Mouse (Mus musculus) megakaryocyte, embryonic 14.5 days (primary cell): ENCODE data around the gene Erg. TPM values are rescaled to one million over a fixed set of nuclear protein-coding genes. Genes with fewer than 3 reads are reported as not detected.

Source experiments
- H3K27me3 ChIP-seq: replicated peaks from 2 replicates; pipeline ENCODE3; 2012; ENCODE audit warnings: inconsistent platforms
- H3K36me3 ChIP-seq: replicated peaks from 2 replicates; pipeline ENCODE3; 2012; ENCODE audit warnings: low read length, inconsistent platforms, mixed read lengths
- H3K4me1 ChIP-seq: 2 replicates; pipeline ENCODE4 v1.6.1; 2012; ENCODE audit warnings: inconsistent platforms
- H3K4me3 ChIP-seq: replicated peaks from 2 replicates; pipeline ENCODE3; 2012; ENCODE audit warnings: moderate library complexity, mild to moderate bottlenecking, inconsistent platforms
- H3K9me3 ChIP-seq: 2 replicates; pipeline ENCODE4 v1.6.1; 2012; ENCODE audit warnings: inconsistent platforms
- FLI1 ChIP-seq: IDR thresholded peaks from 2 replicates; pipeline ENCODE4 v1.6.1; 2012; ENCODE audit warnings: low read length, inconsistent platforms, mixed read lengths
- GATA1 ChIP-seq: IDR thresholded peaks from 3 replicates; pipeline ENCODE4 v1.6.1; 2012; ENCODE audit warnings: mixed read lengths, low read length, inconsistent platforms, borderline replicate concordance
- polyA plus RNA-seq: library from polyadenylated mRNA; stranded (reverse); fragments of >175 nt; gene quantifications from 2 replicates; pipeline ENCODE4 v1.2.3, GENCODE M21; 2012; ENCODE audit warnings: low replicate concordance; ENCODE audit not compliant: insufficient read depth

The Erg gene
- polyA plus RNA-seq, 1 experiment, result 3.9 TPM

- H3K27me3 ChIP-seq, result peaks cover 44% of the 10 kb centered on the region
- no peaks in the 10 kb centered on the region for H3K36me3 ChIP-seq
- no peak for TF ChIP-seq FLI1
- no peak for TF ChIP-seq GATA1
- H3K4me1 ChIP-seq, result peaks cover 6% of the 10 kb centered on the region; the same call in 1 of the 2 replicates
- peaks cover 4% of the 10 kb centered on the region for H3K9me3 ChIP-seq
- peak overlapping the region; percentile 46 for H3K4me3 ChIP-seq
Observed at GRCm38 (mm10) chr16:95611982-95612746, 25.8 kb upstream of the Erg start.

GRCm38 (mm10) chr16:95608624-95609023 lies 22.2 kb upstream of the Erg start:
- H3K4me1 ChIP-seq, result peaks cover 6% of the 10 kb centered on the region; the same call in 1 of the 2 replicates
- no peaks in the 10 kb centered on the region for H3K36me3 ChIP-seq
- no peaks in the 10 kb centered on the region for H3K9me3 ChIP-seq
- H3K27me3 ChIP-seq, result peaks cover 54% of the 10 kb centered on the region
- no peak overlapping the region for H3K4me3 ChIP-seq
- TF ChIP-seq FLI1 (no peak), GATA1 (no peak)

- H3K9me3 ChIP-seq, result no peaks in the 10 kb centered on the region
- peaks cover 38% of the 10 kb centered on the region for H3K27me3 ChIP-seq
- no peaks in the 10 kb centered on the region for H3K4me1 ChIP-seq
- no peaks in the 10 kb centered on the region for H3K36me3 ChIP-seq
- no peak overlapping the region for H3K4me3 ChIP-seq
- no peak for TF ChIP-seq GATA1
- no peak for TF ChIP-seq FLI1
Observed at GRCm38 (mm10) chr16:95605304-95605703, 18.9 kb upstream of the Erg start.

GRCm38 (mm10) chr16:95602504-95602903 lies 16.1 kb upstream of the Erg start:
- TF ChIP-seq FLI1 (no peak), GATA1 (no peak)
- Histone ChIP-seq H3K4me1 (no peaks in the 10 kb centered on the region), H3K9me3 (no peaks in the 10 kb centered on the region), H3K4me3 (no peak overlapping the region), H3K36me3 (no peaks in the 10 kb centered on the region), H3K27me3 (peaks cover 31% of the 10 kb centered on the region)

- peaks cover 26% of the 10 kb centered on the region for H3K27me3 ChIP-seq
- H3K4me3 ChIP-seq, result no peak overlapping the region
- H3K36me3 ChIP-seq, result no peaks in the 10 kb centered on the region
- TF ChIP-seq FLI1 (no peak), GATA1 (no peak)
- H3K4me1 ChIP-seq, result no peaks in the 10 kb centered on the region
- H3K9me3 ChIP-seq, result no peaks in the 10 kb centered on the region
Observed at GRCm38 (mm10) chr16:95601807-95602206, 15.4 kb upstream of the Erg start.

GRCm38 (mm10) chr16:95601219-95601580 lies 14.8 kb upstream of the Erg start:
- no peaks in the 10 kb centered on the region for H3K36me3 ChIP-seq
- TF ChIP-seq GATA1 (no peak), FLI1 (no peak)
- no peaks in the 10 kb centered on the region for H3K4me1 ChIP-seq
- no peaks in the 10 kb centered on the region for H3K9me3 ChIP-seq
- H3K4me3 ChIP-seq, result no peak overlapping the region
- peaks cover 22% of the 10 kb centered on the region for H3K27me3 ChIP-seq

- no peak for TF ChIP-seq GATA1
- no peak for TF ChIP-seq FLI1
- Histone ChIP-seq H3K9me3 (no peaks in the 10 kb centered on the region), H3K36me3 (no peaks in the 10 kb centered on the region), H3K4me3 (no peak overlapping the region), H3K4me1 (peaks cover 3% of the 10 kb centered on the region; the same call in 1 of the 2 replicates), H3K27me3 (peaks cover 19% of the 10 kb centered on the region)
Observed at GRCm38 (mm10) chr16:95600572-95601218, 14.3 kb upstream of the Erg start.

- Histone ChIP-seq H3K27me3 (peaks cover 12% of the 10 kb centered on the region), H3K9me3 (no peaks in the 10 kb centered on the region), H3K4me1 (peaks cover 3% of the 10 kb centered on the region; the same call in 1 of the 2 replicates), H3K4me3 (no peak overlapping the region), H3K36me3 (no peaks in the 10 kb centered on the region)
- TF ChIP-seq FLI1 (no peak), GATA1 (no peak)
Observed at GRCm38 (mm10) chr16:95598930-95599329, 12.5 kb upstream of the Erg start.

- Histone ChIP-seq H3K4me1 (peaks cover 3% of the 10 kb centered on the region; the same call in 1 of the 2 replicates), H3K36me3 (no peaks in the 10 kb centered on the region), H3K9me3 (peaks cover 6% of the 10 kb centered on the region; the same call in 1 of the 2 replicates), H3K4me3 (no peak overlapping the region), H3K27me3 (peaks cover 16% of the 10 kb centered on the region)
- TF ChIP-seq GATA1 (no peak), FLI1 (no peak)
Observed at GRCm38 (mm10) chr16:95597578-95597951, 11.2 kb upstream of the Erg start.
